Mouse (Mus musculus) ES-Bruce4 (cell line): ENCODE measurements around the gene Rhov. TPM values are rescaled to one million over a fixed set of nuclear protein-coding genes. Genes with fewer than 3 reads are reported as not detected.

Source experiments
- H3K27ac ChIP-seq: 2 replicates; pipeline ENCODE4 v1.5.1; 2012; ENCODE audit warnings: low read length, inconsistent platforms; ENCODE audit not compliant: insufficient read depth
- H3K27me3 ChIP-seq: 2 replicates; pipeline ENCODE4 v1.6.1; 2012; ENCODE audit warnings: mild to moderate bottlenecking, low read length, inconsistent platforms; ENCODE audit not compliant: control insufficient read depth, poor library complexity, insufficient read depth, severe bottlenecking
- H3K36me3 ChIP-seq: 2 replicates; pipeline ENCODE4 v1.6.1; 2012; ENCODE audit warnings: inconsistent platforms, mild to moderate bottlenecking, low read length, moderate library complexity; ENCODE audit not compliant: control insufficient read depth, poor library complexity, insufficient read depth, severe bottlenecking
- H3K4me1 ChIP-seq: one replicate; pipeline ENCODE4 v1.8.1; 2011; ENCODE audit warnings: low read length; ENCODE audit not compliant: control insufficient read depth, insufficient read depth
- H3K4me3 ChIP-seq: 2 replicates; pipeline ENCODE4 v1.5.1; 2011; ENCODE audit warnings: low read depth, mild to moderate bottlenecking, low read length
- H3K9ac ChIP-seq: 2 replicates; pipeline ENCODE4 v1.6.1; 2012; ENCODE audit warnings: low read depth, mild to moderate bottlenecking, inconsistent platforms; ENCODE audit not compliant: poor library complexity, severe bottlenecking
- H3K9me3 ChIP-seq: replicated peaks from 2 replicates; pipeline ENCODE4 v1.6.1; 2012; ENCODE audit warnings: mild to moderate bottlenecking, low read length, inconsistent platforms; ENCODE audit not compliant: control insufficient read depth, poor library complexity, insufficient read depth, severe bottlenecking
- CTCF ChIP-seq: IDR thresholded peaks from one replicate; pipeline ENCODE4 v1.8.1; 2011; ENCODE audit warnings: low read depth, low read length
- EP300 ChIP-seq: IDR thresholded peaks from 2 replicates; pipeline ENCODE4 v1.6.1; 2011; ENCODE audit warnings: low read depth, low read length; ENCODE audit not compliant: insufficient read depth
- POLR2A ChIP-seq: IDR thresholded peaks from one replicate; pipeline ENCODE4 v1.8.1; 2011; ENCODE audit warnings: low read length; ENCODE audit not compliant: insufficient read depth
- polyA plus RNA-seq: library from polyadenylated mRNA; stranded (reverse); fragments of >200 nt; gene quantifications from 2 replicates; pipeline ENCODE4 v1.2.4, GENCODE M21; 2011; ENCODE audit warnings: low read depth; ENCODE audit not compliant: missing spikeins, insufficient read depth, insufficient read length

Gene Rhov
- polyA plus RNA-seq, 1 experiment = 0.36 TPM

- TF ChIP-seq POLR2A (no peak), EP300 (peak; percentile 94)
- Histone ChIP-seq H3K4me3 (peak overlapping the region; percentile 3; the same call in 1 of the 2 replicates), H3K36me3 (peaks cover 6% of the 10 kb centered on the region), H3K9me3 (no peaks in the 10 kb centered on the region), H3K4me1 (peaks cover 9% of the 10 kb centered on the region), H3K27me3 (no peaks in the 10 kb centered on the region), H3K9ac (no peak overlapping the region), H3K27ac (peak overlapping the region; percentile 67)
Measured at GRCm38 (mm10) chr2:119240075-119240818, 30.8 kb downstream of the Rhov start.

GRCm38 (mm10) chr2:119238671-119239070 is 32.4 kb downstream of the Rhov start:
- Histone ChIP-seq H3K36me3 (peaks cover 3% of the 10 kb centered on the region; the same call in 1 of the 2 replicates), H3K4me1 (peaks cover 9% of the 10 kb centered on the region), H3K9ac (peak overlapping the region; percentile 78; the same call in 1 of the 2 replicates), H3K27ac (no peak overlapping the region), H3K9me3 (no peaks in the 10 kb centered on the region), H3K27me3 (no peaks in the 10 kb centered on the region), H3K4me3 (peak overlapping the region; percentile 90)
- TF ChIP-seq CTCF (no peak), EP300 (0 out of 2 replicates have a peak, but pooled peaks have one; percentile 28)

- no peak overlapping the region for H3K27ac ChIP-seq
- no peaks in the 10 kb centered on the region for H3K9me3 ChIP-seq
- peak overlapping the region; percentile 78 for H3K9ac ChIP-seq
- TF ChIP-seq EP300 (no peak), POLR2A (no peak), CTCF (no peak)
- peaks cover 9% of the 10 kb centered on the region for H3K4me1 ChIP-seq
- H3K4me3 ChIP-seq = peak overlapping the region; percentile 90
- H3K27me3 ChIP-seq = no peaks in the 10 kb centered on the region
- no peaks in the 10 kb centered on the region for H3K36me3 ChIP-seq
Measured at GRCm38 (mm10) chr2:119237871-119238220, 33.2 kb downstream of the Rhov start.

- Histone ChIP-seq H3K4me3 (peak within 1 kb of the TSS; percentile 90), H3K27me3 (no peaks in the 10 kb centered on the region), H3K36me3 (no peaks in the 10 kb centered on the region), H3K9ac (peak within 1 kb of the TSS; percentile 78), H3K27ac (peak within 1 kb of the TSS; percentile 58), H3K9me3 (no peaks in the 10 kb centered on the region), H3K4me1 (peaks cover 9% of the 10 kb centered on the region)
- TF ChIP-seq CTCF (no peak), POLR2A (no peak), EP300 (no peak)
Measured at GRCm38 (mm10) chr2:119237210-119237870, 33.7 kb downstream of the Rhov start, which contains the start of gene Spint1. Gene Spint1 (plus strand): TSS chr2:119237362.

- H3K36me3 ChIP-seq = no peaks in the 10 kb centered on the region
- H3K27me3 ChIP-seq = no peaks in the 10 kb centered on the region
- no peak for TF ChIP-seq POLR2A
- no peak for TF ChIP-seq CTCF
- peak; percentile 80; the same call in 1 of the 2 replicates for TF ChIP-seq EP300
- H3K4me3 ChIP-seq = peak overlapping the region; percentile 90
- peak overlapping the region; percentile 44 for H3K27ac ChIP-seq
- peak overlapping the region; percentile 78 for H3K9ac ChIP-seq
- H3K9me3 ChIP-seq = no peaks in the 10 kb centered on the region
- peaks cover 6% of the 10 kb centered on the region for H3K4me1 ChIP-seq
Measured at GRCm38 (mm10) chr2:119236682-119237209, 34.3 kb downstream of the Rhov start.
